8 mouse cellular contexts compared by ENCODE assay signal in genomic region chr7:99441534-99442072, GRCm38 (mm10). TPM values are rescaled to one million over a fixed set of nuclear protein-coding genes. Genes with fewer than 3 reads are reported as not detected.
DNase-seq lines count a peak whose midpoint lies in the region; ATAC-seq lines count a peak whose summit lies in the region.

No protein-coding gene starts in this region.

- peak overlapping the region; percentile 49 for H3K4me2 ChIP-seq in heart, embryonic 13.5 days
- no peak overlapping the region for H3K4me2 ChIP-seq in kidney, embryonic 15.5 days

- peaks cover 20% of the 10 kb centered on the region for H3K36me3 ChIP-seq in heart, embryonic 13.5 days
- no peaks in the 10 kb centered on the region for H3K36me3 ChIP-seq in kidney, embryonic 15.5 days

- peaks cover 55% of the 10 kb centered on the region for H3K4me1 ChIP-seq in heart, embryonic 13.5 days
- peaks cover 37% of the 10 kb centered on the region for H3K4me1 ChIP-seq in kidney, embryonic 15.5 days

- no peaks in the 10 kb centered on the region for H3K9me3 ChIP-seq in heart, embryonic 13.5 days
- H3K9me3 ChIP-seq in kidney, embryonic 15.5 days (replicated peaks): no peaks in the 10 kb centered on the region

- peak overlapping the region; percentile 88 for H3K27ac ChIP-seq in heart, embryonic 13.5 days (replicated peaks)
- H3K27ac ChIP-seq in kidney, embryonic 15.5 days: peak overlapping the region; percentile 60

- H3K4me3 ChIP-seq in heart, embryonic 13.5 days: no peak overlapping the region
- H3K4me3 ChIP-seq in kidney, embryonic 15.5 days (replicated peaks): no peak overlapping the region

- peak; percentile 71 for ATAC-seq in heart, embryonic 13.5 days (ENCODE audit: extremely low read depth, insufficient number of reproducible peaks, low FRiP score, low TSS enrichment)
- peak; percentile 73 for ATAC-seq in kidney, embryonic 15.5 days (replicated peaks; ENCODE audit: low FRiP score)

- WGBS in heart, embryonic 13.5 days: 8% methylated on average over 6 of the region's 6 CpGs
- WGBS in kidney, embryonic 15.5 days: 19% methylated on average over 6 of the region's 6 CpGs

- peak; percentile 40 for DNase-seq in urinary bladder, adult 18-20 months (ENCODE audit: low spot score in 2 of 2)
- DNase-seq in urinary bladder, postnatal 10 days (ENCODE audit: low spot score): no peak
- peak; percentile 88 for DNase-seq in lung, postnatal 36 days
- no peak for DNase-seq in c-Kit-positive CD71-positive TER-119-positive erythroid progenitor cells, embryonic 14.5 days (ENCODE audit: low spot score)
- no peak for DNase-seq in layer of hippocampus, adult 18-20 months (ENCODE audit: low spot score in 2 of 2)
- no peak for DNase-seq in cerebellum, postnatal 4 days (ENCODE audit: low spot score in 2 of 2)

- no peaks in the 10 kb centered on the region for H3K27me3 ChIP-seq in heart, embryonic 13.5 days (replicated peaks)
- H3K27me3 ChIP-seq in kidney, embryonic 15.5 days: no peaks in the 10 kb centered on the region

- peak overlapping the region; percentile 69 for H3K9ac ChIP-seq in heart, embryonic 13.5 days
- H3K9ac ChIP-seq in kidney, embryonic 15.5 days: no peak overlapping the region

RNA-seq across cellular contexts. Expression of gene Klhl35, which starts 24.2 kb away (rescaled TPM):
- polyA plus RNA-seq in heart, embryonic 13.5 days (2015; fragmentation: Nextera tagmentation; extraction: Ambion mirVana): 0.45 and 0.84 TPM in 2 replicates
- 0.67 and 1.2 TPM in 2 replicates for polyA plus RNA-seq in kidney, embryonic 15.5 days (2015; fragmentation: Nextera tagmentation; extraction: Ambion mirVana)
- total RNA-seq in layer of hippocampus, adult 18-20 months (2021): 1 to 10 TPM; 2.2 to 2.3 TPM

RNA-seq across cellular contexts. Expression of gene Rps3, which starts 41.9 kb away (rescaled TPM):
- polyA plus RNA-seq in heart, embryonic 13.5 days (2015; fragmentation: Nextera tagmentation; extraction: Ambion mirVana): 492 and 539 TPM in 2 replicates
- polyA plus RNA-seq in kidney, embryonic 15.5 days (2015; fragmentation: Nextera tagmentation; extraction: Ambion mirVana): 765 and 856 TPM in 2 replicates
- 100 to 1,000 TPM; 288 to 291 TPM for total RNA-seq in layer of hippocampus, adult 18-20 months (2021)

Comparison
In these comparisons a context has a peak if more than half of its experiments do, and no peak if none do; other contexts are left out.
1. DNase-seq: peak in urinary bladder, adult 18-20 months (2 of 2) and lung, postnatal 36 days (single experiment); none in urinary bladder, postnatal 10 days (single experiment), c-Kit-positive CD71-positive TER-119-positive erythroid progenitor cells, embryonic 14.5 days (single experiment), layer of hippocampus, adult 18-20 months (0 of 2) and cerebellum, postnatal 4 days (0 of 2).